Mouse (Mus musculus): ENCODE results near the gene Btn1a1.

Btn1a1 gene

GRCm38 (mm10) chr13:23412630-23413521 lies 52.8 kb downstream of the Btn1a1 start:
- no peak for DNase-seq (ENCODE audit: low spot score)

- DNase-seq (ENCODE audit: low spot score): no peak
Observed at GRCm38 (mm10) chr13:23412211-23412629, 53.5 kb downstream of the Btn1a1 start.

- no peak for DNase-seq (ENCODE audit: low spot score)
Observed at GRCm38 (mm10) chr13:23411311-23412210, 54.1 kb downstream of the Btn1a1 start.

- DNase-seq (ENCODE audit: low spot score): no peak
Observed at GRCm38 (mm10) chr13:23410632-23411031, 55.1 kb downstream of the Btn1a1 start.
